Mouse (Mus musculus): ENCODE results near the gene Nipsnap3b. TPM values are rescaled to one million over a fixed set of nuclear protein-coding genes. Genes with fewer than 3 reads are reported as not detected.

The Nipsnap3b gene
- total RNA-seq, 2 experiments from 2014 or later: 14.4 to 17.6 TPM

Other genes starting within 250 kb of the Nipsnap3b start
- gene Olfr275, start 197.3 kb upstream of the Nipsnap3b start, total RNA-seq (2021): not detected
- gene Olfr273, start 152.6 kb upstream of the Nipsnap3b start, total RNA-seq (2021): not detected
- gene Olfr272, start 92.7 kb upstream of the Nipsnap3b start, total RNA-seq (2021): not detected
- gene Olfr270, start 47.3 kb upstream of the Nipsnap3b start, total RNA-seq (2021): not detected
- gene Nipsnap3a, start 22.6 kb upstream of the Nipsnap3b start, total RNA-seq (2021): not detected
- 10 to 100 TPM; 20.3 to 25.1 TPM for gene Abca1, start 148.0 kb downstream of the Nipsnap3b start, total RNA-seq (2021)

Measured in layer of hippocampus, postnatal 25 days (tissue).